Mouse (Mus musculus): ENCODE data around the gene Wdr12. TPM values are rescaled to one million over a fixed set of nuclear protein-coding genes. Genes with fewer than 3 reads are reported as not detected.
"Not testable (repeated sequence)": the region's sequence is repeated elsewhere in the genome, so short reads cannot be mapped to it uniquely, and the experiment has no call there.

Gene Wdr12
- 14.9 and 17.9 TPM in 2 replicates for total RNA-seq (2021)
- long read RNA-seq, full-length matches to known transcripts, result 33 of 40 reads
- long read RNA-seq, partial matches to known transcripts, result 4 of 40 reads
- long read RNA-seq, other reads (novel, unspliced or antisense), result 3 of 40 reads

DNA sequence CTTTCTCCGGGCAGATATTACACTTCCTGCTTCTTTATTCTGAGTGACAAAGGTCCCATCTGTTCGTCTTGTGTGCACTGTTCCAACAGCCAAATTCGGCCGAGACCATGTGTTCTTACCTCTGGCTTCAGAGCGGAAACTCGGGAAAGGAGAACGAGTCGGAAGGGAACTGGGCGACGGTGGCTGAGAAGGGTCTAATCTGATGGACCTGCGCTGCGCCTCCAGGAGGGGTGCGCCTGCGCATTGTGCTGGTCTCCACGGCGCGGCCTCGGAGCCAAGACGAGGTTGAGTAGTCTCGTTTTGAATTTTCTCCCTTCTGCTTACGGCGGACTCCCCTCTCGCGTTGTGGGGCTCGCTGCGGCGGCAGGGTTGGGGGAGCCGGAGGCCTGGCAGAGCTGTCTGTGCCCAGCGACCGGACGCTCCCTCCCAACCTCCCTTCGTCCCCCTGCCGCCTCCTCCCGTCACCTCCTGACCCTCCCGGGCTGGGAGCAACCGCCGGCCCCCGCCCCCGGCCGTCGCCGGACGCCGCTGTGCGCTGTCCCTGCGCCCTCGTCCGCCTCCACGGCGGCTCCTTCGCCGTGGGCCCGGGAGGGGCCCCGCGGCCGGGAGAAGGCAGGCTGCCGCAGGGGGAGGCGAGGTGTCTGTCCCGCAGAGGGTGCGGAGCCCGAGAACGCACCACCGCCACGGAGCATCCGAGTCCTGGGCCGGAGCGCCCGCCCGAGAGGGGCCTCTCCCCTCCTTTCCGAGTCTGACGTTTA is at the start of gene Wdr12, which contains the start of gene Carf:
Wdr12 (minus strand) TSS at position 622 of the 758 bp plus-strand sequence.
Carf (plus strand) TSS at position 224 of the 758 bp plus-strand sequence.
- peak; percentile 97 for DNase-seq

DNA sequence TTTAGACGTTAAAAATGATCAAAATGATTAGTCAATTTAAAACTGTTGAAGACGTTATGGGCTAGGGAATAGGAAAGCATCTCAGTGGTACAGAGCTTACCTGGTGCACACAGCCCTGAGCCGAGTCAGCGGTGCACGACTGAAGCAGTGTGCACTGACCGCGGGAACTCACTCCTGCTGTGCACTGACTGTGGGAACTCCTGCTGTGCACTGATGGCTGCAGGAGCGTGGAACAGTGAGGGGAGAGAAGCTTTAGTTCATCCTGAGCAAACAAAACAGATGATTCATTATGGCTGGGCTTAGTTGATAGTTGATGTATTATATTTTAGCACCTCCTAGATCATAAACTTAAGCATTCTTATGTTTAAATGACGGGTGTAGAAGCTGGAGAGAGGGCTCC is 38.9 kb upstream of the Wdr12 start:
- no peak for DNase-seq

DNA sequence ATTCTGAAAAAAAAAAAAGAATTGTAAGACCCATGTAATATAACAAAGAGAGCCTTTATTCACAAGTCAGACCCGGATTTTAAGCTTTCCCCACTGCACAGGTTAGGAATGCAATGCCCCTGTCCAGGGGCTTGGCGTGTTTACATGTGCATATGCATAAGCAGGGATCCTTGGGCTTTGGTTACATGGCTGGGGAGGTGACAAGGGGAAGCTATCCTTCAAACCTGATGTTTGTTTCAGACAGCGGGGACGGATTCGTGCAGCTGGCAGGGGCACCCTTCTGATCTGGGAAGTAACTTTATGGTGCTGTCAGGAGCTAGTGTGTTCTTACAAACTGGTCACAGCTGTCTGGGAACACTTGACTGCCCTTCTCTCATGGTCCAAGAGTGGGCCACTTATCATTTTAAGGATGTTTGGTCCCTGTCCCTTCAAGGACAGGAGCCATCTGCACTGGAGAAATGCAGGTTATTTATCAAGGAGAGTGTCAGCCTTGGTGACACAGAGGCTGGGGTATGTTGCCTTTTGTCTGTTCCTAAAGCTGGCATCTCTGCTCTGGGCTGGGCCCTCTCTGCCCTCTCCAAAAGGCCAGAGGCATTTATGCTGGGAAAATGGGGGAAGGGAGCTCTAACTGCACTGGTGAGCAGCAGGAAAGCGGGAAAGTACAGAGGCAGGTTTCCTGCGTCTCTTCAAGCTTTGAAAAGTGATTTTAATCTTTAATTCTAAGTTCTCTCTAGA is 19.4 kb upstream of the Wdr12 start:
- DNase-seq, result no peak

DNA sequence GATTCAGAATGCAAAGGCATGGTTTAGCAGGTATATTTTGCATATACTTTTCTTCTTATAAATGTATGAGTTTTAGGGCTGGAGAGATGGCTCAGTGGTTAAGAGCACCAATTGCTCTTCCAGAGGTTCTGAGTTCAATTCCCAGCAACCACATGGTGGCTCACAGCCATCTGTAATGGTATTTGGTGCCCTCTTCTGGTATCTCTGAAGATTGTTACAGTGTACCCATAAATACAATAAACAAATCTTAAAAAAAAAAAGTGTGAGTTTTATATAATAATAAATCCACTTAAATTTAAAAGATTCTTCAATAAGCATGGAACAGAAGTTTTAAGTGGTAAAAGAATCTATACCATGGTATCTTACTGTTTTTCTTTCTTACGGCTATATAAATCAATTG is 6.1 kb upstream of the Wdr12 start:
- no peak for DNase-seq

DNA sequence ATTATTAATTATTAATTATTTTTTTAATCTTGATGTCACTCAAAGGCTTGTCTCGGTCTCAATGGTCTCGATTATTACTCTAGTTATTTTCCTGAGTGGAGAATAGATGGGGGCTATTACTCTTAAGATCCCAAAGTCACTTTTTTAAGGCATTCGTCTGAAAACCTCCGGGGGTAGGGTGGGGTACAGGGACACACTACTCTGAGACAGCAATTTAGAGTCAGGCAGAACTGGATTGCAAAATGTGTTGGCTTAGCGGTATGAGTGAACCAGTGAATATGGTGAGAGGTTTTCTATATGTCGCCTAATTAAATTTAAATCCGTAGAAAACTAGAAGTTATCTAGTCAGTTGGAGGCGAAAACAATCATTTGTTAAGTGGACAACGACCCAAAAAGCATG is 394 bp upstream of the Wdr12 start:
- DNase-seq, result no peak

DNA sequence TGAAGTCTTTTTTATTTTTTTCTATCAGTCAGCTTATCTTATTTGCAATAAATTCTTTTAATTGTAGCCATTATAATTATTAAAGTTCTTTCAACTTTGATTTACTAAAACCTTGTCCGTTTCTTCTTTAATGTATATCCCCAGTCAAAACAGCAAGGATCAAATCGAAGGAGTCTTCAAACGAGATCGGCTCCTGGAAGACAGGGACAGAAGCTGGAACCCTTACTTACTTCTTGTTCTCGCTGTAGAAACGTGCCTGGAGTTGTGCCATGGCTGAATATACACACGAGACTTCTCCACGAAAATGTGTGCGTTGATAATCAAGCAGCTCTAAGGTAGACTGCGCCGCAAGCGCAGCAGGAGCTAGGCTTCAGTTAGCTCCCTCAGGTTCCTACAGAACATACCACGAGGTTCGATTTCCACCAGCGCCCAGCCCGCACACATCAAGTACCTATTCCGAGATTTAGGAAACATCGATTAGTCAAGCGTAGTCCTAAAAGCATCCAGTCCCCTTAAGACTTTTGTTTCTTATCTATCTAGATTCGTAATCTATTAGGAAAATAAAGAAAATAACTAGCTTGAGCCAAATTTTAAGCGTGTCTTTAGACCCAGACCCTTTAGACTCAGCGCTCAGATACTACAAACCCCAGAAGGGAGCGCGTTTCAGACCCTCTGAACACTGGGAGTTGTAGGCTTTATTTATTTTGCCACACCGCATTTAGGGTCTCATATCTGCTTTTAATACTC is 995 bp downstream of the Wdr12 start:
- peak; percentile 51 for DNase-seq

DNA sequence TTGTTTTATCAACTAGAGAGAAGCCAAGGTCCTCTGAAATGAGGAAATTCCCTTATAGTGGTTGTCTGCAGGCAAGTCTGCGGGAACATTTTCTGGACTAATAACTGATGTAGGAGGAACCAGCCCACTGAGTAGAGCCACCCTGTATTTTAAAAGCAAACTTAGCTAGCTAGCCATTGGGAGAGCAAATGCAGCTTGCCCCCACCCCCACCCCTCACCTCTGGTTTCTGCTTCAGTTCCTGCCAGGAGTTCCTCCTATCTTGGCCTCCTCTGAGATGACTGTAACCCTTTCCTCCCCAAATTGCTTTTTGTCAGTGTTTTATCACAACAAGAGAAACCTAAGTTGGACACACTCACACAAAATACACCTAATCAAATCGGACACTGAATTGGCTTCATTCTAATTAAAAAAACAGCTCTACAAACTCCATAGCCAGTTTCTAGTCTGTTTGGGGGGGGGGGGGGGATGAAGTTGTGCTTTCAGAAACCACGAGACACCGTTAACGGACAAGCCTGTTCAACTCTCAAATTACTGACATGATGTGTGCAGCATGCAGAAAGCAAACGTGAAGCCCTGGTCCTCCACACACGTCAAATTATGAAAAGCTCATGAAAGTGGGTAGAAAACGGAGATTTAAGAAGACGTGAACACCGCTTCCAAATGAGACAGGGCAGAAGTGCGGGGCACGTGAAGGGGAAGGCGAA is 1.7 kb downstream of the Wdr12 start:
- DNase-seq, result no peak

DNA sequence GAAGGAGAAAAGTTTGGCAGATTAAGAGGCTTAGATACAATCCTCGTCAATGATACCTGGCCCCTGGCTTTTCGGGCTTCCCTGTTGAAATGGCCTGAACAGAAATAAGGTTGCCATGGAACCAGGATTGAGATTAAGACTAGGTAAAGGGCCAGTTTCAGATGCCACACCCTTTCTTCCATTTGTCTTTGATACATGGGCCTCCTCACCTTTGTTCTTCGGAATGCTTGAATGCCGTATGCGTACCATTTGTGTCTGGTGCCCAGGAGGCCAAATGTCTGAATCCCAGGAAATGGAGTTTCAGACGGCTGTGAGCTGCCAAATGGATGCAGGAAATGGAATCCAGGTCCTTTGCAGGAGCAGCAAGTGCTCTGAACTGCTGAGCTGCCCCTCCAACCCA is 22.0 kb downstream of the Wdr12 start:
- DNase-seq, result no peak

DNA sequence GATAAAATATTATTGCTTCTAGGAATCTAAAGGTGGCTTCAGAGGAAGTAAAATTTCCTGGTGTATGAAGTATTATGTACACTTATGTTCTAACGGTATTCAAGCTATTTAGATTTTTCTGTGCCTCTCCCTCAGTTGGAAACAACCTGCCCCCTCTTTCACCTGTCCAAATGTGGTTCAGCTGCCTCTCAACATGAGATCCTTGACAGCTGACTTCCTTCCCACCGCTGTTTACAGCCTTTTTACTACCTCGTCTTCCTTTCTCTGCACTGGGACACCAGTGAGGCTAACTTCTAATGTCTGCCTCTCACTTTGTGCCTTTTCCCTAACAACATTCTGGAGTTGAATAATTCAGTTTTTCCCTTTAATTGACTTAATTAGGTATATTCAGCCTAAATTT is 22.9 kb downstream of the Wdr12 start:
- no peak for DNase-seq

DNA sequence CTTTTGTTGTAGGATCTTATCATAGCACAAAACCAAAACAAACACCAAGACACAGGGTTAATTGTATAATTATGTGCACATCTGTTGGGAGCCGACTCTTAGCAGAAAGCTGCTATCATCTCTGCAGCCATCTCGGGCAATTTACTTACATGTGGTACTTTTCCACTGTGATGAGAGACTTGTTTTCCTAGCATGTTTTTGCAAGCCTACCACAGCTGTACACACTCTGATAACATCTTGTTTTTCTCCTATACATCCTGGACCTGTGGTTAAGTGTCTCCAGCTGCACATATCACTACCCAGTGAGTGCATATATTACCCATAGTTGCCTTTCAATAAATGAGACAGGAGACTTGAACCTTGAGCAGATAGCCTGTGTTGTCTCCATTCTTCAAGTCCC is 23.5 kb downstream of the Wdr12 start:
- no peak for DNase-seq

DNA sequence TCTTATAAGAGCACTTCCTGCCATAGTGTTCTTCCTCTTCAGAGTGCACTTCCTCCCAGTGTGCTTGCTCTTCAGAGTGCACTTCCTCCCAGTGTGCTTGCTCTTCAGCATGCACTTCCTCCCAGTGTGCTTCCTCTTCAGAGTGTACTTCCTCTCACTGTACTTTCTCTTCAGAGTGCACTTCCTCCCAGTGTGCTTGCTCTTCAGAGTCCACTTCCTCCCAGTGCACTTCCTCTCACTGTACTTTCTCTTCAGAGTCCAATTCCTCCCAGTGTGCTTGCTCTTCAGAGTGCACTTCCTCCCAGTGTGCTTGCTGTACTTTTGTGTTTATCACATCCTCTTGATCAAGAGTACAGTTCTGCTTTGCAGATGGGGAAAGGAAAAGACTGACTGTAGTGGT is 27.7 kb downstream of the Wdr12 start:
- DNase-seq, result not testable (repeated sequence)

DNA sequence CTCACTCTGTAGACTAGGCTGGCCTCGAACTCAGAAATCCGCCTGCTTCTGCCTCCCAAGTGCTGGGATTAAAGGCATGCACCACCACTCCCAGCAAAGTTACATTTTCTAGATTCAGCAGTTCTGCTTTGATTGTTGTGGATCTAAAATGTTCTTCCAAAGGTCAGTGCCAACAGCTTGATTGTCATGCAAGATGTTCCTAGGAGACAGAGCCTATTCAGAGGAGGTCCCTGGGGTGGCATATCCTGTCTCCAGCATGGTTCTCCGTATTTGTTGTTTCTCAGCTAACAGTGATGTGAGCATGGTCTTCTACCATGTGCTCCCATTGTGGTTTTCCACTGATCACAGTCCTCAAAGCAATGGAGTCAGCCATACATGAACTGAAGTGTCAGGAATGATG is 42.1 kb downstream of the Wdr12 start:
- no peak for DNase-seq

DNA sequence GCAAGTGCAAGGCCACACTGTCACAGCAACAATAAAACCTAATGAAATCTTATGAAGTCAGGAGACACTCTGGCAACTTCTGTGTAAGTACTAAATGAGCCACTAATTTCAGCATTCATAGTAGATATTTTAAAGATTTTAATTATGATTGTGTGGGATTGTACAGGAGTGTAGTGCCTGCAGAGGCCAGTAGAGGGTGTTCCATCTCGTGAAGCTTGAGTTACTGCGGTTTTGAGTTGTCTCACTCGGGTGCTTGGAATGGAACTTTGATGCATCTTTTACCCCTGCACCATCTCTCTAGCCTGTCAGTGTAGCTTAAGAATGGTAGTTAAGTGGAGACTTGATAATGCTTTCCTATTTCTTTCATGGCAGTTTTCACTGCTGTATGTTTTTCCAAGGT is 43.8 kb downstream of the Wdr12 start:
- DNase-seq, result no peak

DNA sequence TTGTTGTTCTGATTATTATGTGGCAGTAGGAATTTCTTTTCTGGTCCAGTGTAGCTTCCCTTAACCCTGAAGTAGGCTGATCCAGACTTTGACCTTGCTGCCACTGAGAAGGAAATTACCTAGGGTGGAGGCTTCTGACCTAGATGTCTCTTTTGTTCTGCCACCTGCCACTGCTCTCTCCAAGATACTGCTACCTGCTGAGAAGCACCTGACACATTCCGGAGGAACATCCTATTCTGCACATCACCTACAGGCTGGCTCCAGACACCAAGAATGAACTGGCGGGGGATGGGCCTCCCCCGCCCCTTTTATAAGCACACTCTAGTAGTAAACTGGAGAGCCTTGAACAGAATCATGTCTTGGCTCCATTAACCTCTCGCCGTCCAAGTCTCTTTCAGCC is 51.0 kb downstream of the Wdr12 start:
- not testable (repeated sequence) for DNase-seq

DNA sequence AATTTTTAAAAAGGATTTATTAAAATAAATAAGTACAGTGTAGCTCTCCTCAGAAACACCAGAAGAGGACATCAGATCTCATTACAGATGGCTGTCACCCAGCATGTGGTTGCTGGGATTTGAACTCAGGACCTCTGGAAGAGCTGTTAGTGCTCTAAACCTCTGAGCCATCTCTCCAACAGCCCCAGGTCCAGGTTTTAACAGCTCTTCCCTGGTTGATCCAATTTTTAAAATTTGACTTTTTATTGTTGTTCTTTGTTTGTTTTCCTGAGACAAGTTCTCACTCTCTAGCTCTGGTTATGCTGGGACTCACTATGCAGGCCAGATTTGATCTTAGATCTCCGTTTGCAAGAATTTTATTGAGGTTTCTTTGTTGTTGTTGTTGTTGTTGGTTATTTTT is 53.9 kb downstream of the Wdr12 start:
- no peak for DNase-seq

DNA sequence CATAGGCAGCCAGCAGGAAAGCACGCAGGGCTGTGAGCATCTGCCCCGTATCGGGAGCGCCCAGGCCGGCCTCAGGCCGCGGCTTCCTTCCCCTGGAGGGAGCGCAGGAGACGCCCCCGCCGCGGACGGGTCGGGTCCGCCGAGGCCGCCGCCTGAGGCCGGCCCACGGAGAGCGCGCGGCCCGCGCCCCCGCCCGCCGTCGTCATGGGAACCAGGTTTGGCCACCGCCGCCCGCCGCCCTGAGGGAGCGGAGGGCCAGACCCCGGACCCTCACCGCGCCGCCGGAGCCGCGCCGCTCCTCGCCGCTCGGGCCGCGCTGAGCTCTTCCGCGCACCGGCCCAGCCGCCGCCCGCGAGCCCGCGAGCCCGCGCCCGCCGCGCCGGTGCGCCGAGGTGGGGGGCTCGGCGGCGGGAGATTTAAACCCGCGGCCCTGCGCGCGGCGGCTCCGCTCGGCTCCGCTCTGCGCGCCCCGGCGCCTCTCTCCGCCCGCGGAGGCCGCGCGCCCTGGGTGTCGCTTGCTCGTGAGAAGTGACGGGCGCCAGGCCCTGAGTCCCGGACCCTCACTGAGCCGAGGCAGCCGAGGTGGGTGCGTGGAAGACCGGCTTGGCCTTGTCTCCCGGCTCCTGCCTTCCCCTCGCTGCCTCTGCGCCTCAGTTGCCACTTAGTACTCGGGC is 55.5 kb downstream of the Wdr12 start, which contains the start of gene Ica1l:
Ica1l (minus strand) TSS at position 389 of the 674 bp plus-strand sequence.
- DNase-seq, result peak; percentile 71

DNA sequence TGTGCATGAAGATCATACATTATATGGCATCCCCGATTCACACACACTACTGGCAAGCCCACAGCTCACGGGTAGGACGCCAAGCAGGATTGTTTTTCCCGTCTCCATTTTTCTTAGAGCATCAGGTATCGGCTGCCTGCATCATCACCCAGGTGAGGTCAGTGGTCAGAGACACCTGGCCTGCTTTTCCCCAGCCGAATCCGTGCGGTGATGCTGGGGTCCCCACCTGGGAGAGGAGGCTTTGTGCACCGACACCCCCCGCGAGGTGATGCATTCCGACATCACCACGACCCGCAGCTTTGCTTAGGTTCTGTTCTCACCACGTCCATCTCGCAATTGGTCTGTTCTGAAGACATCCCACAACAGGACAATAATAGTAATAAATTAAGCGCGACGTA is 56.0 kb downstream of the Wdr12 start:
- no peak for DNase-seq

DNA sequence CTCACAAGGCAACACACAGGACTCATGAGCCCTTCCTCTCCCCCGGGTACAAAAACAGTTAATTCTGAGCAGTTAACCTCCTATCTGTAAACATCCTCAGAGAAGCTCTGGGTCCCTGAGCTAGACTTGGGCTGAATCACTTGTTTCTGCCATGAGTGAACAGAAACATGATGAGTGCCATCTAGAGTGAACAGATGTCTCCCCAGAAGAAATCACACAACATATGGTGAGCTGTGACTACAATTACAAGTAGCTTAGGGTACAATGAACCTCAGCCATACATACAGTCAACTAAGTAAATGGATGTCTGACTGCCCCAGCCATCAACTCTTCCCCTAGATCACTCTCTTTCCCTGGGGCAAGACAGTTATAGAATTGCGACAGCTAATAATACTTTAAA is 63.4 kb downstream of the Wdr12 start:
- no peak for DNase-seq
